Mouse (Mus musculus): Measurements from ENCODE around the gene 1500011B03Rik.
"Not testable (repeated sequence)": the region's sequence is repeated elsewhere in the genome, so short reads cannot be mapped to it uniquely, and the experiment has no call there.

The 1500011B03Rik gene

GRCm38 (mm10) chr5:114822796-114823688, at the start of gene 1500011B03Rik:
1500011B03Rik (minus strand) TSS chr5:114823468.
- peak; percentile 69 to 78 for DNase-seq

- no peak for DNase-seq
These were observed 42.0 kb upstream of the 1500011B03Rik start for GRCm38 (mm10) chr5:114865279-114865678.

- DNase-seq: no peak
These were observed 41.5 kb upstream of the 1500011B03Rik start for GRCm38 (mm10) chr5:114864813-114865212.

- no peak for DNase-seq
These were observed 38.5 kb upstream of the 1500011B03Rik start for GRCm38 (mm10) chr5:114861730-114862129.

- DNase-seq: peak; percentile 51 to 61
These were observed 36.0 kb upstream of the 1500011B03Rik start for GRCm38 (mm10) chr5:114859253-114859652.

GRCm38 (mm10) chr5:114858582-114858981, 35.3 kb upstream of the 1500011B03Rik start, which contains the start of gene Gm9936:
Gm9936 (minus strand) TSS chr5:114858682.
- no peak for DNase-seq

- DNase-seq: not testable (repeated sequence)
These were observed 30.1 kb upstream of the 1500011B03Rik start, which contains the start of gene 4930519G04Rik for GRCm38 (mm10) chr5:114853364-114853763. 4930519G04Rik (plus strand) TSS chr5:114853664.

- no peak for DNase-seq
These were observed 28.4 kb upstream of the 1500011B03Rik start for GRCm38 (mm10) chr5:114851565-114852236.

- not testable (repeated sequence) for DNase-seq
These were observed 21.1 kb upstream of the 1500011B03Rik start for GRCm38 (mm10) chr5:114844371-114844770.

- DNase-seq: no peak
These were observed 19.4 kb upstream of the 1500011B03Rik start for GRCm38 (mm10) chr5:114842674-114843073.

- DNase-seq: not testable (repeated sequence)
These were observed 18.9 kb upstream of the 1500011B03Rik start for GRCm38 (mm10) chr5:114842155-114842554.

GRCm38 (mm10) chr5:114840481-114840880, 17.2 kb upstream of the 1500011B03Rik start:
- not testable (repeated sequence) for DNase-seq

GRCm38 (mm10) chr5:114836886-114837285, 13.6 kb upstream of the 1500011B03Rik start:
- DNase-seq: no peak

- DNase-seq: no peak
These were observed 6.5 kb upstream of the 1500011B03Rik start for GRCm38 (mm10) chr5:114829740-114830139.

- no peak for DNase-seq
These were observed 4.2 kb upstream of the 1500011B03Rik start for GRCm38 (mm10) chr5:114827427-114827826.

GRCm38 (mm10) chr5:114825978-114826691, 2.9 kb upstream of the 1500011B03Rik start:
- peak; percentile 84 to 90 for DNase-seq

GRCm38 (mm10) chr5:114824197-114824596, 929 bp upstream of the 1500011B03Rik start:
- DNase-seq: peak; percentile 54 to 59

GRCm38 (mm10) chr5:114818124-114818523, 5.1 kb downstream of the 1500011B03Rik start:
- no peak for DNase-seq

- no peak for DNase-seq
These were observed 6.7 kb downstream of the 1500011B03Rik start for GRCm38 (mm10) chr5:114816599-114816998.

GRCm38 (mm10) chr5:114813525-114814181, 9.6 kb downstream of the 1500011B03Rik start:
- peak; percentile 84 to 87 for DNase-seq

GRCm38 (mm10) chr5:114809826-114810225, 13.4 kb downstream of the 1500011B03Rik start:
- no peak for DNase-seq

GRCm38 (mm10) chr5:114809181-114809756, 14.0 kb downstream of the 1500011B03Rik start:
- no peak for DNase-seq

Measured in thymus, postnatal 36 days (tissue).